Mouse (Mus musculus) hindbrain, embryonic 11.5 days (tissue): ENCODE measurements at regions not wholly inside any gene's neighbourhood (a gene's known extent, or its start where the extent isn't known, plus 50 kb on each side); places are given as distances from the start of the nearest gene placed in this dataset.
"Not testable (repeated sequence)": the region's sequence is repeated elsewhere in the genome, so short reads cannot be mapped to it uniquely, and the experiment has no call there.

Experiments used
- ATAC-seq: fragments of 200-750 bp; cut with Nextera tagmentation; 2 replicates; pipeline ENCODE4 v1.8.0; 2017; ENCODE audit warnings: mild to moderate bottlenecking, moderate TSS enrichment, moderate library complexity; ENCODE audit not compliant: low FRiP score
- DNase-seq: peaks from one replicate; pipeline ENCODE4 v3.0.0-alpha.2; 2015; ENCODE audit warnings: low spot score
- H3K27ac ChIP-seq: fragments of 300-500 bp; sonication (generic); 2 replicates; pipeline ENCODE4 v1.5.1; 2014; ENCODE audit warnings: mild to moderate bottlenecking, low read depth, low read length
- H3K27me3 ChIP-seq: fragments of 300-500 bp; sonication (generic); 2 replicates; pipeline ENCODE4 v1.6.1; 2014; ENCODE audit warnings: mild to moderate bottlenecking, low read length, moderate library complexity, mixed read lengths; ENCODE audit not compliant: control insufficient read depth, insufficient read depth
- H3K36me3 ChIP-seq: fragments of 300-500 bp; sonication (generic); 2 replicates; pipeline ENCODE4 v1.6.1; 2014; ENCODE audit warnings: mild to moderate bottlenecking, low read length, moderate library complexity, mixed read lengths; ENCODE audit not compliant: control insufficient read depth, insufficient read depth
- H3K4me1 ChIP-seq: fragments of 300-500 bp; sonication (generic); replicated peaks from 2 replicates; pipeline ENCODE4 v1.6.1; 2014; ENCODE audit warnings: low read length, mixed read lengths; ENCODE audit not compliant: control insufficient read depth, insufficient read depth
- H3K4me2 ChIP-seq: fragments of 300-500 bp; sonication (generic); replicated peaks from 2 replicates; pipeline ENCODE4 v1.6.1; 2014; ENCODE audit warnings: mild to moderate bottlenecking, low read depth, low read length
- H3K4me3 ChIP-seq: fragments of 300-500 bp; sonication (generic); 2 replicates; pipeline ENCODE4 v1.5.1; 2014; ENCODE audit warnings: low read depth, low read length
- H3K9ac ChIP-seq: fragments of 300-500 bp; sonication (generic); 2 replicates; pipeline ENCODE4 v1.6.1; 2014; ENCODE audit warnings: low read depth, low read length
- H3K9me3 ChIP-seq: fragments of 300-500 bp; sonication (generic); 2 replicates; pipeline ENCODE4 v1.6.1; 2016; ENCODE audit warnings: low read length; ENCODE audit not compliant: control insufficient read depth
- WGBS: fragments of 180-500 bp; shearing (Covaris S2); extraction: QIAGEN DNeasy Blood & Tissue Kit; methylation state at CpG from one replicate; pipeline ENCODE4 v1.1.7; 2014; 5-methylcytosine and 5-hydroxymethylcytosine counted together

DNA sequence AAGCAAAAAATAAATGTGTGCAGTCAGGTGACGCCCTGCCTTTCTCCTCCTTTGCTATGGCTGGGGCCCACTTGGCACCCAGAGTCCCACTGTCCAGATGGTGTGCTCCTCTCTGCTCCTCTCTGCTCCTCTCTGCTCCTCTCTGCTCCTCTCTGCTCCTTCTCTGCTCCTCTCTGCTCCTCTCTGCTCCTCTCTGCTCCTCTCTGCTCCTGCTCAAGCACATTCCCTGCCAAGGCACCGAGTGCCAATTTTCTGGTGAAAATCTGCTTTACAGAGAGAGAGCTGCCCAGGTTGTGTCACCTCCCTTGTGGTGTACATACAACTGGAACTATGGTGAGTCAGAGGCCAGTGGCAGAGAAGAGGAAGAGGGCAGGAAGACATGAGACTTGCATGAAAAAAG lies 192.8 kb upstream of the Stxbp5 start:
- Histone ChIP-seq H3K27ac (no peak overlapping the region), H3K4me2 (no peak overlapping the region), H3K4me3 (no peak overlapping the region), H3K27me3 (no peaks in the 10 kb centered on the region), H3K9ac (no peak overlapping the region), H3K36me3 (no peaks in the 10 kb centered on the region), H3K4me1 (no peaks in the 10 kb centered on the region), H3K9me3 (no peaks in the 10 kb centered on the region)
- 75% methylated on average over 2 of the region's 2 CpGs for WGBS
- ATAC-seq (no peak), DNase-seq (no peak)

DNA sequence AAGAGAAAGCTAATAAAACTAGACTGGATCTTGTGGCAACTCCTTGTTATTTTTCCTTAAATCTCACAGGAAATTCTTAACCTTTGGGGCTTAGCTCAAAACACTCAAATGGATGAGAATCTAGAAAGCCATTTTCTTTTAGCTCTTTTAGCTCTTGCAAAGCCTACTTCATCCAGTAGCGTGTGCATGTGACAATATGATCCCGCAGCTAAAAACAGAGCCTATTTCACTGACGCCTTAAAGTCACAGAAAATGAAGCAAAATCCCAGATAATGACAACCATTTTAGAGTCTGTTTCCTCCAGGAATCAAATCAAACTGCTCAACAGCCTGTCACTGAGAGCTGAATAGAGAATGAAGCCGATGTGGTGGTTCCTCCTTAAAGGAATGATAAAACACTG lies 185.1 kb upstream of the Stxbp5 start:
- ATAC-seq: no peak
- H3K4me2 ChIP-seq: no peak overlapping the region
- no peak overlapping the region for H3K9ac ChIP-seq
- no peak overlapping the region for H3K4me3 ChIP-seq
- DNase-seq: no peak
- WGBS: 90% methylated on average over 4 of the region's 4 CpGs
- H3K27ac ChIP-seq: no peak overlapping the region
- H3K4me1 ChIP-seq: no peaks in the 10 kb centered on the region
- H3K36me3 ChIP-seq: no peaks in the 10 kb centered on the region
- no peaks in the 10 kb centered on the region for H3K9me3 ChIP-seq
- H3K27me3 ChIP-seq: no peaks in the 10 kb centered on the region

DNA sequence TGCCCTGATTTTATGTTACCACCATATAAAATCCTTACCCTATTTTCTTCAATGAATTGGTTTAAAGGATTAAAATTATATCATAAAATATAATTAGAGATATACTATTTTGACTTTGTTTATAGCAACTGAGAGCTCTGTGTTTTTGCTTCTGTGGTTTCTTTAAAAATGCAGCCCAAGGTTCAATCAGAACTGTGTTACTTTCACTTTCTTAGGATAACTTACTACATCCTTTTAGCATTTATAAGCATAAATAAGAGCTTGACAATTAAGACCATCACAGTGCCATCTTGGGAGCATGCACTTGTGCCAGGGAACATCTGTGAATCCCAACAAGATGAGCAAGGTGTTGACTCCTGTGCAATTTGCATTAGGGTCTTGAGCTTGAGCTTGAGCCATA lies 169.3 kb upstream of the Stxbp5 start:
- Histone ChIP-seq H3K36me3 (no peaks in the 10 kb centered on the region), H3K4me3 (no peak overlapping the region), H3K4me2 (no peak overlapping the region), H3K9ac (no peak overlapping the region), H3K9me3 (no peaks in the 10 kb centered on the region), H3K4me1 (no peaks in the 10 kb centered on the region), H3K27ac (no peak overlapping the region), H3K27me3 (no peaks in the 10 kb centered on the region)
- ATAC-seq (no peak), DNase-seq (no peak)

DNA sequence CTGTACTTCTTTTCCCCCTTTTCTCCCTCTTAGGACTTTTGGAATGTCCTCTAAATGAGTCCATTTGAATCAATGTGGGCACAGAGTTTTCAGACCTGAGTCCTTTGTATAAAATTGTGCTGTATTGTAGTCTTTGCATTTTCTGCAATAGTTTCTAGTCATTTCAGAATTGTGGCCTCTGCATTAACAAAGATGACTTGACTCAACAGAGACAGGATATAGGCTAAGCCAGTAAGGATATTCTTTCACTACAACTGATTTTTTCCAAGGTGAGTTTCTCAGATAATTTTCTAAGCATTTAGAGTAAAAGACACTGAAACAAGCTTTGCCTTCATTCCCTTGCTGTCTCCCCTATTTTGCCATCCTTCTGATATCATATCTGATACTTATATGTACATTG lies 168.8 kb upstream of the Stxbp5 start:
- not testable (repeated sequence) for H3K9ac ChIP-seq, H3K4me3 ChIP-seq, ATAC-seq, H3K27me3 ChIP-seq, H3K9me3 ChIP-seq, H3K36me3 ChIP-seq, H3K4me1 ChIP-seq, H3K27ac ChIP-seq, H3K4me2 ChIP-seq, DNase-seq

DNA sequence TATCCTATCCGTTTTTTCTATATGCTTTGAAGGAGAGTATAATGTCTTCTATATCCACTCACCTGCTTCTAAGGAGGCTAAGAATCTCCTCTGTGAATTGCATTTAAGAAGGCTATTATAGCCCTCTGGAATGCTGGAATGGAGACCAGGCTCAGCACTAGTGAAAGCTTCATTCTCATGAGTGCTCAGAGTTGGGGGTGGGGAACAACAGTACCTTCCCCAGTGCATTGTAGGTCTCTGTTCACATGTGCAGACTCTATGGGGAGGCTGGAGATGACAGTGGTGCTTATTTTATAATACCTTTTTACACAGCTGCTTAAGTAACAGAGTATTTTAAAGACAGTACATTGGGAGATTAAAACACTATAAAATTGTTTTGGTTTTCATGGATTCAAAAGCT lies 145.9 kb upstream of the Stxbp5 start:
- Histone ChIP-seq H3K4me2 (no peak overlapping the region), H3K9ac (no peak overlapping the region), H3K9me3 (no peaks in the 10 kb centered on the region), H3K27me3 (no peaks in the 10 kb centered on the region), H3K27ac (no peak overlapping the region), H3K36me3 (no peaks in the 10 kb centered on the region), H3K4me3 (no peak overlapping the region), H3K4me1 (no peaks in the 10 kb centered on the region)
- ATAC-seq (no peak), DNase-seq (no peak)
- 79% methylated on average over 1 of the region's 1 CpGs for WGBS

DNA sequence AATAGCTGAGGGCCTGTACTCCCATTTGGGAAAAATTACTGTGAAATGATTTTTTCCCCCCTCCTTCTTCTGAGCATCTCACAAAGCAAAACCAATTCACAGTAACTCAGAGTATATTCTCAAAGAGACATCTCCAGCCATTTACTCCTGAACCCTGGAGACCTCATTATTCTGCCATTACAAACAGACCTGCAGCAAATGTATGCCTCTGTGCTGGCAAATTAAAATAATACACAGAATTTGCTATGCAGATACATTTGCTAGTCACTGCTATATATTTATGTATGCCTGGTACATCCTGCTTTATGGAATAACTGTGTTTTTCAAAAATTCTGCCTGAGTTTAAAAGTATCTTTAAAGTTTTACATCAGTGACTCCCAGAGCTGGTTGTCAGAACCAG lies 145.4 kb upstream of the Stxbp5 start:
- H3K36me3 ChIP-seq: no peaks in the 10 kb centered on the region
- H3K9me3 ChIP-seq: no peaks in the 10 kb centered on the region
- no peaks in the 10 kb centered on the region for H3K27me3 ChIP-seq
- no peak for DNase-seq
- ATAC-seq: no peak
- no peak overlapping the region for H3K9ac ChIP-seq
- no peak overlapping the region for H3K4me3 ChIP-seq
- H3K27ac ChIP-seq: no peak overlapping the region
- H3K4me1 ChIP-seq: no peaks in the 10 kb centered on the region
- no peak overlapping the region for H3K4me2 ChIP-seq

DNA sequence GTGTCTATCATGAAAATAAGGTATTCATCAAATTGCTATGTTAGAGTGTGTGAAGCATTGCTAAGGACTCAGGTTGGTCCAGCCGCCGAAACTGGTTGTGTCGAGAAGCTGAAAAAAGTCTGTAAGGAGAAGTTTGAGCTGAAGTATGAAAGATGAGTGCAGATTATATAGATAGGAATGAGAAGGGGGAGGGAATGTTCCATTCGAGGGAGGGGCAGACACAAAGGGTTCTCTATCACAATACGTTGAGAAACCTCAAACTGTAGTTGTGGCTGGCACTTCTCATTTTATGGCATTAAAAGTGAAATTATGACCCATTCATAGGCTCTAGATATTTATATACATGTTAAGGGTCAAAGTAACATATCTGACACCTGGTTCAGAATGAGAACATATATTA lies 108.4 kb upstream of the Stxbp5 start:
- DNase-seq: no peak
- no peaks in the 10 kb centered on the region for H3K27me3 ChIP-seq
- no peak overlapping the region for H3K4me3 ChIP-seq
- 88% methylated on average over 5 of the region's 5 CpGs for WGBS
- no peaks in the 10 kb centered on the region for H3K36me3 ChIP-seq
- H3K9me3 ChIP-seq: no peaks in the 10 kb centered on the region
- no peak overlapping the region for H3K9ac ChIP-seq
- no peak for ATAC-seq
- no peak overlapping the region for H3K27ac ChIP-seq
- no peaks in the 10 kb centered on the region for H3K4me1 ChIP-seq
- H3K4me2 ChIP-seq: no peak overlapping the region

DNA sequence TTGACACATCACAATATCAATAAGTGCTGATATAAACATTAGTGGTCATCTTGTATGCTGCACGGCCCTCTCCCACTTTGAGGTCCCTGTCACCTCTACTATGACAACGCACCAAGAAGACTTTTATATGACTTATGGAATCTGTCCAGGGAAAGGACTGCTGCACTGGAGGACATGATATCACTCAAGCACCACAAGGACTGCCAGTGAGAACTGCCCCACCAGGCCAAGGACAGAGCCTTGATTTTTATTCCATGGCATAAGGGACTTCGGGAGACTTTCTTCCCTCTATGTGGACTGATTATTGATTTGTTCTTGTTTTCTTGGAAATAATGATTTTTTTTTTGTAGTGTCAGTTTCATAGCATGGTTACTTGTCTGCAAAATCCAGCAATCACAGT lies 97.7 kb upstream of the Stxbp5 start:
- no peak overlapping the region for H3K4me2 ChIP-seq
- H3K27ac ChIP-seq: no peak overlapping the region
- H3K27me3 ChIP-seq: no peaks in the 10 kb centered on the region
- no peaks in the 10 kb centered on the region for H3K36me3 ChIP-seq
- no peak overlapping the region for H3K4me3 ChIP-seq
- H3K4me1 ChIP-seq: no peaks in the 10 kb centered on the region
- H3K9ac ChIP-seq: no peak overlapping the region
- H3K9me3 ChIP-seq: no peaks in the 10 kb centered on the region
- WGBS: 93% methylated on average over 3 of the region's 3 CpGs
- DNase-seq (no peak), ATAC-seq (no peak)

DNA sequence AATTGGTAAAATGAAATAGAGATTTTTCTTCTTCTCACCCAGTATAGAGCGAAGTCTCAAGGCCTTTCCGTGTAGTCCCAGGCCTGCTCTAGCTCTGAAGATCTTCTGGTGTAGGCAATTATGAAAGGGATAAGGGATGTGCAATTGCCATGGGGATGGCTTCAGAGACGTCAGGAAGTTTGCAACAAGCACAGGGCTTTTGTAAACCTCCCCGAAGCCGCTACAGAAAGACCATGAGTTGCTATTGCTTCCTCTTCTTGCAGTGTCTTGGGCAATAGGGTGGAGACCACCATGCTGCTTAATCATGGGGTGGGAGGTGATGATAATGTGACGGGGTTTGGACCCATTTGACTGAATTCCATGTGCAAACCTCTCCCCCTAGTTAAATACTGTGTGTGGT lies 95.3 kb upstream of the Stxbp5 start:
- Histone ChIP-seq H3K9ac (no peak overlapping the region), H3K36me3 (no peaks in the 10 kb centered on the region), H3K27me3 (no peaks in the 10 kb centered on the region), H3K4me2 (no peak overlapping the region), H3K4me1 (no peaks in the 10 kb centered on the region), H3K9me3 (no peaks in the 10 kb centered on the region), H3K27ac (no peak overlapping the region), H3K4me3 (no peak overlapping the region)
- DNase-seq (no peak), ATAC-seq (no peak)
- 89% methylated on average over 6 of the region's 6 CpGs for WGBS

DNA sequence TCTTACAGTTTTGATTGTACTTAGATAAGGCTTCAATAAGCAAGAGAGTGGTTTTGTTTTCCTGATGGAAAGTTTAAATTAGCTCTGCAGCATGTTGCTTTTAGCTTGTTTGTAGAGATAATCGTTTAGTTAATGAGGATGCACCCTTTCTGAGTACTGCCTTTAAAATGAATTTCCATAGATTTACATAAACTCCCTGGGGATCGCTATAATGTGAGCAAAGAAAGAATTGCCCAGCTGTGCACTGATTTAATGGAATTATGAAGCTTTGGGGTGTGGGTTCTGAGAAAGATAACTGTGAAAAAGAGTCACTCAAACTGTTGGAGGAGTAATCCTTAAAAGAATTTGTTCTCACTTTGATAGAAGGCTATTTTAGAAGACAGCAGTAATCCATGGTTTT lies 91.9 kb upstream of the Stxbp5 start:
- Histone ChIP-seq H3K4me3 (no peak overlapping the region), H3K27ac (no peak overlapping the region), H3K27me3 (no peaks in the 10 kb centered on the region), H3K4me1 (no peaks in the 10 kb centered on the region), H3K9me3 (no peaks in the 10 kb centered on the region), H3K36me3 (no peaks in the 10 kb centered on the region), H3K4me2 (no peak overlapping the region), H3K9ac (no peak overlapping the region)
- ATAC-seq (no peak), DNase-seq (peak; percentile 2)
- WGBS: 72% methylated on average over 2 of the region's 2 CpGs
